Mouse (Mus musculus): ENCODE results near the gene Lamtor2.
A peak's percentile ranks its signal among the peaks of the same experiment; 100 is the strongest.

The Lamtor2 gene

DNA sequence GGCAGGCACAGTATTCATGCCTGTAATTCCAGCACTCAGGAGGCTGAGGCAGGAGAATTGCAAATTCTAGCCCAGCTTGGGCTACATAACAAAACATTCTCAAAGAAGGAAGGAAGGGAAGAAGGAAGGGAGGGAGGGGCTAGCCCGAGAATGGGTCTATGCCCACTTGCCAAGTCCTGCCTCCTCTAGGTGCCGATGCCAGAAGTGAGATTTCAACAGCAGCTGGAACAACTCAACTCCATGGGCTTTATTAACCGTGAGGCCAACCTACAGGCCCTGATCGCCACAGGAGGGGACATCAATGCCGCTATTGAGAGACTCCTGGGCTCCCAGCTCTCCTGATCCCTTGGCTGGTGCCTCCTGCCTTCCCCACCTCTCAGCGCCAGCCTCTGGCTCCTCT, 15.0 kb upstream of the Lamtor2 start:
- DNase-seq = no peak

DNA sequence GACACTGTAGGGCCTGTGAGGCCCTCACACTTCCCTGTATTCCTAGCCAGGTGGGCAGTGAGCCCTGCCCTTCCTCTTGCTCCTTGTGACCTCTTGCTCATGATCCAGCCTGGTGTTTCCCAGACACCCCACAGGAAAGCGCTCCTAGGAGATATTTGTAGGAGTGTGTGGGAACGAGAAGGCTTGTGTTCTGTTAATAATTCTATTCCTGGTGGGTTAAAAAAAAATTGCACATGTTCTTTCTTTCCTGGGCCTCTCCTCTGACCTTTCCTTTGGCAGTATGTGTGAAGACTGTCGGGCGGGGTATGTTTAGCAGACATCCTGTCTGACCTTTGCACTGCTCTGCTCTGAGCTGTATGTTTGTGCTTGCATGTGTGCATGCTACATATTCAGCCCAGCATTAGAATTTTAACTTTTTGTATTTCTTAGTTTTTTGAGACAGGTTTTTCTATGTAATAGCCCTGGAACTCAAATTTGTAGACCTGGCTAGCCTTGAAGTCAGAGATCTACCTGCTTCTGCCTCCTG, 13.7 kb upstream of the Lamtor2 start:
- no peak for DNase-seq

GRCm38 (mm10) chr3:88566116-88566515, 13.2 kb upstream of the Lamtor2 start:
- no peak for DNase-seq

GRCm38 (mm10) chr3:88563966-88564365, 11.1 kb upstream of the Lamtor2 start:
- no peak for DNase-seq

GRCm38 (mm10) chr3:88563442-88563841, 10.6 kb upstream of the Lamtor2 start:
- no peak for DNase-seq

- no peak for DNase-seq
Measured at GRCm38 (mm10) chr3:88561989-88562388, 9.1 kb upstream of the Lamtor2 start.

DNA sequence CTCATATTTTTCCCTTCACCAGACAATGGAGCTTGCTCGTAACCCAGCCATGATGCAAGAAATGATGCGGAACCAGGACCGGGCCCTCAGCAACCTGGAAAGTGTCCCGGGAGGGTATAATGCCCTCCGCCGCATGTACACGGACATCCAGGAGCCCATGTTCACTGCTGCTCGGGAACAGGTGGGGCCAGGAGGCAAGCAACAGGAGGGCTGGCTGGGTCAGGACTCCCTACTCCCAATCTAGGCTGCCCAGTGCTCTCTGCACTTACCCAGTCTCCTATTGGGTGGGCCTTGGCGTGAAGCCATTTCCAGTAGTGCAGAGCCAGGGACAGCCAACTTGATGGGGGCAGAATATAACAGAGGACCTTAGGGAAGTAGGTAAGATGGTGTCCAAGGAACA, 6.7 kb upstream of the Lamtor2 start:
- no peak for DNase-seq

DNA sequence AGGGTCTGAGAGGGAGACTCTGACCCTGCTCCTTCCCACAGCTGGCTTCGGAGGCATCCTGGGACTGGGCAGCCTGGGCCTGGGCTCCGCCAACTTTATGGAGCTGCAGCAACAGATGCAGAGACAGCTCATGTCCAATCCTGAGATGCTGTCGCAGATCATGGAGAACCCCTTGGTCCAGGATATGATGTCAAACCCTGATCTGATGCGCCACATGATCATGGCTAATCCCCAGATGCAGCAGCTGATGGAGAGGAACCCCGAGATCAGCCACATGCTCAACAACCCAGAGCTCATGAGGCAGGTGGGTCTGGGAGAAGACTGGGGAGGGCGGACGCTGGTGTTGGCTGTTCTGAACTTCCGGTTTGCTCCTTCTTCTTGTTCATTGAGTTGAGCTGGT, 3.7 kb upstream of the Lamtor2 start:
- DNase-seq = no peak

GRCm38 (mm10) chr3:88555731-88556130, 2.9 kb upstream of the Lamtor2 start:
- DNase-seq = no peak

DNA sequence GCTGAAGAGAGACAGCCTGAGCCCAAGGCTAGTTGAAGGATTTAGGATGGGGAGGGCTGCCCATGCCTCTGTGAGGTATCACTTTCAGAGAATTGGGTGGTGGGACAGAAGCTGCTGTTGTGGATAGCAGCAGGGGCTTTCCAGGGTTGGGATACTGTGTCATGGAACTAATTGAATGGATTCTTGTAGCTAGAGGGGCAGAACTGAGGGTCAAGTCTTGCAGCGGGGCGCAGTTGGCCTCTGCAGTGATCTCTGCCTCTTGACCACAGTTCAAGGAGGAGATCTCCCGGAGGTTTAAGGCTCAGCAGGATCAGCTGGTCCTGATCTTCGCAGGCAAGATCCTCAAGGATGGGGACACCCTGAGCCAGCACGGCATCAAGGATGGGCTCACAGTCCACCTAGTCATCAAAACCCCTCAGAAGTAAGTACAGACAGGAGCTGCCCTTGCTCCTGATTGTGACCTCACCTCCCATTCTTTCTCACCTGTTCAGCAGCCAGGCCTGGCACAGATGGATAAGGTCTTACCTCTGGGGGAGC, 2.3 kb upstream of the Lamtor2 start:
- no peak for DNase-seq

DNA sequence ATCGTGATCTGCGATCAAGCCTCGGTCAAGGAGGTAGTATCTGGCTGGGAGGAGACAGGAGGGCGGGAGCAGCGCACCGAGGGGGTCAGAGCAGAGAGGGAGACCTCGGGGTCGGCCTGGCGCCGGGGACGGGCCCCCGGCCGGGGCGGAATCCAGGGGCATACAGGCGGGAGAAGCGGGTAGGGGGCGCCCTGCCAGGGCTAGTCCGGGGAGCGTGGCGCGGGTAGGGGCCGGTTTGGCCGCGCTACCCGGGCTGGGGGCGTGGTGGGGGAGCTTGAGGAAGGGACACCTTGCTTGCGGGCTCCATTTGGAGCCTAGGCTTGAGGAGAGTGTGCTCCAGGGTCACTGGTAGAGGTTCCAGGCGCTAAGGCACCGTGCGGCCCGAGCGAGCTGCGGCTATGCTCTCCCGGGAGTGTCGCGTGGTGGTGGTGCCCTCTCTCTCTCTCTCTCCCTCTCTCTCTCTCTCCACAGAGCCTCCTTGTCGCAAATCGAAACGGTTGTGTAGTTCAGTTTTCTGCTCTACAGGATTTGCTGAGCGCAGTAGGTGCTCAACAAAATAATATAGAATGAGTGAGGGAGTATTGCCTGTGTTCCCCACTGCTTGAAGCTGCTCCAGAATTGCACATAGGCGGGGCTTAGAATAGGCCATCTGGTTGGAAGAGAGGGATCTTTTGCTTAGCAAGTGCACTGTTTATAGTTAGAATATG, 1.2 kb upstream of the Lamtor2 start:
- peak; percentile 82 to 83 for DNase-seq

DNA sequence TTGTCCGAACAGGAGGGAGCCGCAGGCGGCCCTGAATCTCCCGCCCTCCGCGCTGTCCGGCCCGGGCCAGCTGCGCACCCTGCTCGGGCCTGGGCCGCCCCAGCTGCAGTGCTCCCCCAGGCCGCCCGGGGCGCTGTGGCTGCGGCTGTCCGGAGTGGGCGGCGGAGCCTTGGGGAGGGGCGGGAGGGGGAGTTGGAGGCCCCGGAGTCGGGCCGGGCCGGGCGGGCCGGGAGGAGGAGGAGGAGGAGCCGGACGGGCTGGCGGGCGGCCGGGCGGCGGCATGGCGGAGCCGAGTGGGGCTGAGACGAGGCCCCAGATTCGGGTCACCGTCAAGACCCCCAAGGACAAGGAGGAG, 628 bp upstream of the Lamtor2 start, which contains the start of gene Ubqln4:
TSS of gene Ubqln4 (plus strand) at position 234 of the 355 bp plus-strand sequence.
- DNase-seq = peak; percentile 88 to 91

GRCm38 (mm10) chr3:88552082-88552645, 710 bp downstream of the Lamtor2 start:
- DNase-seq = no peak

DNA sequence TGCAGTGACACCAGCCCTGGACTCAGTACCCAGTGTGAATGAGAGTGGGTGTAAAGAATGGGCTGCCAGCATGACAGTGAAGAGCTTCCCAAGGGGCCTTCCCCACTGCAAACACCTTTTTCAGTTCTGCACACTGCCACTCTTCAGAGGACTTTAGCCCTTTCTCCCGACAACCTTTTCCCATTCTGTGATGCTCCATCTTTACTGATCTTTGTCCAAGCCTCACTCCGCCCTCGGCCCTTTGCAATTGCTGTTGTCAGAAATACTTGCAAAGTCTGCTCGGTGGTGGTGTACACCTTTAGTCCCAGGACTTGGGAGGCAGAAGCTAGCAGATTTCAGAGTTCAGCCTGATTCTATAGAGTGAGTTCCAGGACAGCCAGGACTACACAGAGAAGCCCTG, 1.3 kb downstream of the Lamtor2 start:
- no peak for DNase-seq

DNA sequence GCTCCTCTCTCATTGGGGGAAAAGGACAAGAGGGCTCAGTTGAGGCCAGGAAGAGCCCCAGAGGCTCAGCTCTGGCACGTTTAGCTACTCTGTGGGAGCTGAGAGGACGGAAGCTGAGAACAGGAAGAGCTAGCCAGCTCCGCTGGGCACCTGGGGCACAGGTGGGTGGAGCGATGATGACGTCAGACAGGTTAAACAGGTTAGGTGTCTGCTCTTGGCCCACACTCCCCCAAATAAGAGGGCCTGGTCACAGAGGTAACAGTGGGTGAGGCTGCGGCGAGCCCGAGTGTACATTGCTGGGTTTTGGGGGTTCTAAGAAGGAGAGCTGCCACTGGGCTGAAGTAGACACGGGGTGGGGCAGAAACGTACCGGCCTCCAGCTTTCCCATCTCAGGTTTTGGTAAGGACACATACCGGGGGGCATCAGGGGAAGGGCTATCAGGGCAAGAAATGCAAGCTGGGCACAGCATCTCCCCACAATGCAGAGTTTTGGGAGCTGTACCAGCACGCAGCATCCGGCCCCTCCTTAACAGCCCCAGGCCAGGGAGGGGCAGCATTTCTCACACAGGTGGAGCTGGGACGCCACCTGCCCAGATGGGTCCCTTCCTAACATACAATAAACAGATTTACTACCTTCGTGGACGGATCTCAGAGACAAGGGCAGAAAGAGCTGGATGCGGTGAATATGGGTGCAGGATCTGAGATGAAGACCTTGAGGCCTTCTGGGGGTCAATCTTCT, 4.5 kb downstream of the Lamtor2 start, which contains the start of gene Rab25:
TSS of gene Rab25 (minus strand) at position 121 of the 738 bp plus-strand sequence.
- no peak for DNase-seq

DNA sequence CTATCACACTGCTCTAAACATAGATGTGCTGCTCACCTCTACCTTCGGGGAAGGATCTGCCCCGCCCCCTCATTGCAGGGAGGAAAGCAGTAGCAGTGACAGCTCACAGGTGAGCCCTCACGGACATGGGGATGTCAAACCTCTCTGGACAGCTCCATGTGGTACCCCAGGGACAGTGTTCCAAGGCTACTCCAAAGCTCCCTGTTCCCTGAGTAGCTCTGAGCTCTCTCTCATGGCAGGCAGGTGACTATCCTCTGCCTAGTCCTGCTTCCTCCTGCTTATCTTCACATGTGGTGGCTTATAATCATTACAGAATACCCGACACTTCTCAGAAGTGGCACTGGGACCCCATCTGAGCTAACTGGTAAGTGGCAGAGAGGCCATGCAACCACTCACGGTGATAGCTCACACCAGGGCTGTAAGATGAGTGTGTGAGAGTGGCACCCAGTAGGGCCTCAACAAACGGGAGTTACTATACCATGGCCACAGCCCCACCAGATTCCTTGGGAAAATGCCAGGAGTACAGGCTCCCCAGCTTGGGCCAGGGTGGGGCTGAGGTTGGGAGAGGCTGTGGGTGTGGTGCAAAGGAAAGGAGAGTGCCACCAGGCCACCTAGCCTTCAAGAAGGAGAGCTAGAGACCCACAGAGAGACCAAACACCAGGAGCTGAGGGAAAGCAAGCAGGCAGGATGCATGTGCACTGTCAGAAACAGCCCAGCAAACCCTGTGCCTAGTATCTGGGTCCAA, 6.0 kb downstream of the Lamtor2 start:
- DNase-seq = no peak

GRCm38 (mm10) chr3:88544955-88545591, 7.8 kb downstream of the Lamtor2 start:
- peak in 1 of 2 experiments; percentile 5 for DNase-seq

GRCm38 (mm10) chr3:88544514-88544913, 8.4 kb downstream of the Lamtor2 start:
- DNase-seq = peak in 1 of 2 experiments; percentile 25

DNA sequence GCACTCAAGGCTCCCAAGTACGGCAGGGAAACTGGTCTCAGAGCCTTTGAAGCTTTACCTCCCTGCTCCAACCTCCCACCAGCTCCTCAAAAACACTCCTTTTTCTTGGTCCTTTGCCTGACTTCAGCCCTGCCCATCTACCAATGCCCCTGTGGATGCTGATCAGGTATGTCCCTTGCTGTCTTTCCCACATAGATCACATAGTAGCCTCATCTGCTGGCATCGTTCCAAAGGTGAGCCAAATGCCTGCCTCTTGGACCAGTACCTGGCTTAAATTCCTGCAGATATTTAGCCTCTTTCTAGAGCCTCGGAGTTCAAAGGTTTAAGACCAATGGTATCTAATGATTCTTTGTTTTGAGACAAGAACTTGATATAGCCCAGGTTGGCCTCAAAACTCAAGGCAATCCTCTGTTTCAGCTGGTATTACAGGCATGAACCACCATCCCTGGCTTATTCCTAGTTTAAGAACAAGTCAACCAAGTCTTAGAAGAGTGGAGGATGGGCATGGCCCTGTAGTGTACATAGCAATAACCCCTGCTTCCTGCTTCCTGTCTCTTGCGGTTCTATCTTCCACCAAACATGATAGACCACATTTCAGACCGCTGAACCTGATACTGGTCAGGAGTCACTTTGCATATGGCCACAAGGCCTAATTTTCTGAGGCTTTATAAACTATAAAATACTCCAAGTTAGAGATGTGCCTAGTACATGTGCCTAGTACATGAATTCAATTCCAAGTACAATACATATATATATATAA, 9.0 kb downstream of the Lamtor2 start:
- peak in 1 of 2 experiments; percentile 3 for DNase-seq

DNA sequence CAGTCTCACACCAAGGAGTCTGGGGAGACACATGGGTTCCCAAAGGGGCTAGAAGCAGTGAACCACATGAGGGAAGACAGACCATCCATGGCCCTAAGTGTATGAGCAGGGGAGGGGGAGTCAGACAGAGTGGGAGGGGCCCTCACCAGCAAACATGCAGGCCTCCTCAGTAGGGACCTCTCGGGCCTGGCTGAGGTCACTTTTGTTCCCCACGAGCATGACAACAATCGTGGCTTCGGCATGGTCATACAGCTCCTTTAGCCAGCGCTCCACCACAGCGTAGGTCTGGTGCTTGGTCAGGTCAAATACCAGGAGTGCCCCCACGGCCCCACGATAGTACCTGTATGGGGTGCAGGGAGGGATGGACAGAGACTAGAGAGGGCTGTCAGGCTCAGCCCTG, 9.7 kb downstream of the Lamtor2 start:
- DNase-seq = peak in 1 of 2 experiments; percentile 8

GRCm38 (mm10) chr3:88542486-88542885, 10.4 kb downstream of the Lamtor2 start:
- peak in 1 of 2 experiments; percentile 6 for DNase-seq
